Mouse (Mus musculus): ENCODE measurements around the gene Gab2. TPM values are rescaled to one million over a fixed set of nuclear protein-coding genes. Genes with fewer than 3 reads are reported as not detected.

The Gab2 gene
- polyA plus RNA-seq, 1 experiment from 2014 or later = 5.5 TPM

DNA sequence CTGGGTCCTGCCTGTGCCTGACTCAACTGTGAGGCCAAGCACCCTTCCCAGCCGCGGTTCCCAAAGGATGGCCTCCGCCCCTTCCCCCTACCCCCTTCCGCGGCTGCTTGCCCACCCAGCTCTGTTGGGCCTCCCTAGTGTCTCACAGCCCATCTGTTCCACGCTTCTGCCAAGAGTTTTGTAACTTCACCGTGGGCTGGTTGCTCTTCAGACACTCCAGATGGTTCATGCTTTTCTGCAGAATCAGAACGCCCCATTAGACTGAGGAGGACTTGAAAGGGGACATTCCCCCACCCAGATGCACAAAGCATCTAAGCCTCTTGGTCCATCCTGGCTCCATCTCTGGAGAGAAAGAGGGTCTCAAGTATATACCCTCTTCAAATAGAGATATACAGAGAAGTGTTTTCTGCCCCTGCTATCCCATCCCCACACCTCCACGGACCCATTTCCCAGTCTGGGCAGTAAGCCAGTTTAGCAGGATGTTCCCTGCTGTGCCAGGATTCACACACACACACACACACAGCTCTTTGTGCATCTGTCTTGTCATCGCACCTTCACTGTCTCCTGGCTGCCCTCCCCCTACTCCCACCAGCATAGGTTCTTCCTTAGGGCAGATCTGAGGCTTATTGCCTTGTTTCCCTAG lies 264.0 kb downstream of the Gab2 start:
- Histone ChIP-seq H3K4me3 (ENCODE audit: low read depth, low read length) (no peak overlapping the region), H3K27ac (ENCODE audit: low read depth, low read length) (no peak overlapping the region), H3K4me2 (replicated peaks; ENCODE audit: low read depth) (no peak overlapping the region), H3K9ac (ENCODE audit: low read depth, low read length) (no peak overlapping the region), H3K4me1 (replicated peaks; ENCODE audit: control insufficient read depth, insufficient read depth, low read length) (no peaks in the 10 kb centered on the region; the same call in 1 of the 2 replicates), H3K36me3 (ENCODE audit: control insufficient read depth, insufficient read depth) (peaks cover 10% of the 10 kb centered on the region; the same call in 1 of the 2 replicates), H3K27me3 (replicated peaks; ENCODE audit: control insufficient read depth, insufficient read depth, low read length) (no peaks in the 10 kb centered on the region), H3K9me3 (ENCODE audit: control insufficient read depth) (no peaks in the 10 kb centered on the region)
- 72% methylated on average over 10 of the region's 10 CpGs for WGBS
- TF ChIP-seq CTCF (IDR thresholded peaks at IDR 0.05; ENCODE audit: low read depth) = no peak
- no peak for ATAC-seq

DNA sequence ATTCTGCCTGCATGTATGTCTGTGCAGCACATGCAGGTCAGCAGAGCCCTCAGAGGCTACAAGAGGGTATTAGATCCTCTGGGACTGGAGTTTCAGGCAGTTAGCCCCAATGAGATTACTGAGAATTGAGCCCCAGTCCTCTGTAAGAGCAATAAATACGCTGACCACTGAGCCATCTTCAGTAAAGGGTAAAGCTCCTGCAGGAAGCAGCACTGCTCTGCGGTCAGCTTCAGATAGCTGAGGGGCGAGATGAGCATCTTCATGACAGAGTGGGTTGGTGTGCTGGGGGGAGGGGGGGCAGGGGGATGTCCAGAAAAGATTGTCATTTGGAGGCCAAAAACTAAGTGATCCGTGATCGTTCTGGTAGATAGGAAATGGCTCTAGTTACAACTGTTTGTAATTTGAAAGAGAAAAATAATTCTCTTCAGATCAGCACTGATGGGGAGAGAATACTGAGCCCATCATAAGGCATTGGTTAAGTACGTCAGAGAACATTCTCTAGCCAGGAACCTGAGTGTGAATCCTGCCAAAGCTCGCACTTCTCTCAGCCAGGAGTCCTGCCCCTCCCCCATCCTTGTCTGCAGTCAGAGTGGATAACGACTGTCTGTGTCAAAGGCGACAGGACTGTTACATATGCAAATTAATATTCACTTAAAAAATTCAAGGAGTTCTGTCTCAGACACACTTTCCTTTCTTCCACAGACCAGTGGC lies 264.9 kb downstream of the Gab2 start:
- Histone ChIP-seq H3K36me3 (ENCODE audit: control insufficient read depth, insufficient read depth) (peaks cover 10% of the 10 kb centered on the region; the same call in 1 of the 2 replicates), H3K27me3 (replicated peaks; ENCODE audit: control insufficient read depth, insufficient read depth, low read length) (no peaks in the 10 kb centered on the region), H3K4me2 (replicated peaks; ENCODE audit: low read depth) (no peak overlapping the region), H3K4me1 (replicated peaks; ENCODE audit: control insufficient read depth, insufficient read depth, low read length) (no peaks in the 10 kb centered on the region; the same call in 1 of the 2 replicates), H3K4me3 (ENCODE audit: low read depth, low read length) (no peak overlapping the region), H3K9me3 (ENCODE audit: control insufficient read depth) (no peaks in the 10 kb centered on the region), H3K9ac (ENCODE audit: low read depth, low read length) (no peak overlapping the region), H3K27ac (ENCODE audit: low read depth, low read length) (no peak overlapping the region)
- 84% methylated on average over 9 of the region's 9 CpGs for WGBS
- TF ChIP-seq CTCF (IDR thresholded peaks at IDR 0.05; ENCODE audit: low read depth) = no peak
- ATAC-seq = no peak

DNA sequence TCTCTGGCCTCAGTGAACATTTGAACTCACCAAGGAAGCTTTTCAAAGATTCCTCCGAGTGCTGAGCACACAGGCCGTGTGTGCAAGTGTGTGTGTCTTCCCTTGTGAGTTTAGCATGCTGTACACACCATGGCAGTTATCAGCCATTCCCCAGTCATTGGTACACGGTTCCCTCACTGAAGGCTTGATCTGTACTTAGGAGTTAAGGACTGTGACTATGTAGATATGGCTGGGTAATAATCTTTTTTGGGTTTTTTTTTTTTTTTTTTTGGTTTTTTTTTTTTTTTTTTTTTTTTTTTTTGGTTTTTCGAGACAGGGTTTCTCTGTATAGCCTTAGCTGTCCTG lies 265.4 kb downstream of the Gab2 start:
- WGBS = 88% methylated on average over 3 of the region's 4 CpGs
- no peak for TF ChIP-seq CTCF (IDR thresholded peaks at IDR 0.05; ENCODE audit: low read depth)

DNA sequence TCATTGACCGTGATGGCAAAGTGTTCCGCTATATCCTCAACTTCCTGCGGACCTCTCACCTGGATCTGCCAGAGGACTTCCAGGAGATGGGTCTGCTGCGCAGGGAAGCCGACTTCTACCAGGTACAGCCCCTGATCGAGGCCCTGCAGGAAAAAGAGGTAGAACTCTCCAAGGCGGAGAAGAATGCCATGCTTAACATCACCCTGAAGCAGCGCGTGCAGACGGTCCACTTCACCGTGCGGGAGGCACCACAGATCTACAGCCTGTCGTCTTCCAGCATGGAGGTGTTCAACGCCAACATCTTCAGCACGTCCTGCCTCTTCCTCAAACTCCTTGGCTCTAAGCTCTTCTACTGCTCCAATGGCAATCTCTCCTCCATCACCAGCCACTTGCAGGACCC lies 266.1 kb downstream of the Gab2 start:
- H3K4me3 ChIP-seq (ENCODE audit: low read depth, low read length) = no peak overlapping the region
- no peaks in the 10 kb centered on the region for H3K27me3 ChIP-seq (replicated peaks; ENCODE audit: control insufficient read depth, insufficient read depth, low read length)
- no peak for TF ChIP-seq CTCF (IDR thresholded peaks at IDR 0.05; ENCODE audit: low read depth)
- no peak overlapping the region for H3K27ac ChIP-seq (ENCODE audit: low read depth, low read length)
- no peaks in the 10 kb centered on the region for H3K9me3 ChIP-seq (ENCODE audit: control insufficient read depth)
- WGBS = 99% methylated on average over 15 of the region's 15 CpGs
- peaks cover 10% of the 10 kb centered on the region; the same call in 1 of the 2 replicates for H3K36me3 ChIP-seq (ENCODE audit: control insufficient read depth, insufficient read depth)
- H3K4me2 ChIP-seq (replicated peaks; ENCODE audit: low read depth) = no peak overlapping the region
- H3K9ac ChIP-seq (ENCODE audit: low read depth, low read length) = no peak overlapping the region
- ATAC-seq = no peak
- no peaks in the 10 kb centered on the region for H3K4me1 ChIP-seq (replicated peaks; ENCODE audit: control insufficient read depth, insufficient read depth, low read length)

More for the DNA sequence above, 265.4 kb downstream of the Gab2 start:
- Histone ChIP-seq H3K4me2 (replicated peaks; ENCODE audit: low read depth) (no peak overlapping the region), H3K9ac (ENCODE audit: low read depth, low read length) (no peak overlapping the region), H3K36me3 (ENCODE audit: control insufficient read depth, insufficient read depth) (peaks cover 10% of the 10 kb centered on the region; the same call in 1 of the 2 replicates), H3K9me3 (ENCODE audit: control insufficient read depth) (no peaks in the 10 kb centered on the region), H3K27ac (ENCODE audit: low read depth, low read length) (no peak overlapping the region), H3K4me1 (replicated peaks; ENCODE audit: control insufficient read depth, insufficient read depth, low read length) (no peaks in the 10 kb centered on the region; the same call in 1 of the 2 replicates), H3K27me3 (replicated peaks; ENCODE audit: control insufficient read depth, insufficient read depth, low read length) (no peaks in the 10 kb centered on the region), H3K4me3 (ENCODE audit: low read depth, low read length) (no peak overlapping the region)
- ATAC-seq = no peak

DNA sequence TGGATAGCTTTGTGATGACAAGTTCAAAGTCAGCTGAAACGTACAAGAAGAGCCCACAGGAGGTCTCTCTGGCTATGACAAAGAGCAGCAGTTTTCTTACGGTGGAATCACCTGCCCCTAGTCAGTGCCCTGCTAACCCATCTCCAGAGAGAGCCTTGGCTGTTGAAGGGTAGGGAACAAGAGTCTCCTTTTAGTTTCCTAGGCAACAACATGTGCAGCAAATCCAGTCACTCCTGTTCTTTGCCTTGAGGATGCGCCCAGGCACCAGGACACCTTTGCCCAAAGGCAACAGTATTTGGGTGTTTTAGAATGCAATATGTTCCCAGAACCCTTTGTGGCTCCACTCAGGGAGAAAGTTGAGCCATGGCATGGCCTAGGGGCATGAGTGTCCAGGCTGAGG lies 266.9 kb downstream of the Gab2 start:
- Histone ChIP-seq H3K27ac (ENCODE audit: low read depth, low read length) (no peak overlapping the region), H3K4me1 (replicated peaks; ENCODE audit: control insufficient read depth, insufficient read depth, low read length) (no peaks in the 10 kb centered on the region), H3K9ac (ENCODE audit: low read depth, low read length) (no peak overlapping the region), H3K4me3 (ENCODE audit: low read depth, low read length) (no peak overlapping the region), H3K36me3 (ENCODE audit: control insufficient read depth, insufficient read depth) (peaks cover 10% of the 10 kb centered on the region; the same call in 1 of the 2 replicates), H3K9me3 (ENCODE audit: control insufficient read depth) (no peaks in the 10 kb centered on the region), H3K4me2 (replicated peaks; ENCODE audit: low read depth) (no peak overlapping the region), H3K27me3 (replicated peaks; ENCODE audit: control insufficient read depth, insufficient read depth, low read length) (no peaks in the 10 kb centered on the region)
- no peak for ATAC-seq
- 88% methylated on average over 3 of the region's 3 CpGs for WGBS
- TF ChIP-seq CTCF (IDR thresholded peaks at IDR 0.05; ENCODE audit: low read depth) = no peak

DNA sequence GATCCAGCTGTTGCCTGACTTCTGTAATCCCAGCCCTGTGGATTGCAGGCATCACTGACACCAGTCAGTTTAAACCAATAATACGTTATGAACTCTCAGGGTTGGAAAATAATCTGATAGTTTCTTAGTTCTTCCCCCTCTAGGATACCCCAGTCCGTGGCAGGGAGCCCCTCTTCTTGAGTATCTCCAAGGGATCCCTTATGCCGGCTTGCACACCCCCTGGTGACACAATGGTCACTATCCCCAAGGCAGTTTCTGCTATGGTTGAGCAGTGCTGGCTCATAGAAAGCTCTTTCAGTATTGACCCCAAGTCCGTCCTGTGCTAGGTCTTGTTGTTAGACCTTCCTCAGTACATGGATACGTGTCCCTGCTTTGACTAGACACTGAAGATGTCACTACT lies 267.4 kb downstream of the Gab2 start:
- H3K4me3 ChIP-seq (ENCODE audit: low read depth, low read length) = no peak overlapping the region
- WGBS = 88% methylated on average over 5 of the region's 5 CpGs
- no peaks in the 10 kb centered on the region for H3K9me3 ChIP-seq (ENCODE audit: control insufficient read depth)
- H3K4me2 ChIP-seq (replicated peaks; ENCODE audit: low read depth) = no peak overlapping the region
- H3K27ac ChIP-seq (ENCODE audit: low read depth, low read length) = no peak overlapping the region
- ATAC-seq = no peak
- no peak for TF ChIP-seq CTCF (IDR thresholded peaks at IDR 0.05; ENCODE audit: low read depth)
- no peaks in the 10 kb centered on the region for H3K27me3 ChIP-seq (replicated peaks; ENCODE audit: control insufficient read depth, insufficient read depth, low read length)
- H3K4me1 ChIP-seq (replicated peaks; ENCODE audit: control insufficient read depth, insufficient read depth, low read length) = no peaks in the 10 kb centered on the region
- H3K9ac ChIP-seq (ENCODE audit: low read depth, low read length) = no peak overlapping the region
- H3K36me3 ChIP-seq (ENCODE audit: control insufficient read depth, insufficient read depth) = peaks cover 10% of the 10 kb centered on the region; the same call in 1 of the 2 replicates
